Mouse (Mus musculus) adrenal gland, adult (tissue): ENCODE data around the gene Ifit1.

Experiments used
- DNase-seq, 2 experiments: peaks; one replicate each; pipeline ENCODE4 v3.0.0; 2022 to 2023; ENCODE audit warnings: low spot score in 1 of 2; ENCODE audit not compliant: inconsistent age in 2 of 2

Ifit1 gene

GRCm38 (mm10) chr19:34655227-34655805 is 14.6 kb downstream of the Ifit1 start:
- DNase-seq, result no peak

GRCm38 (mm10) chr19:34656511-34657298 is 16.0 kb downstream of the Ifit1 start:
- DNase-seq, result no peak

- peak; percentile 78 to 89 for DNase-seq
Measured at GRCm38 (mm10) chr19:34662067-34662507, 21.4 kb downstream of the Ifit1 start.

- no peak for DNase-seq
Measured at GRCm38 (mm10) chr19:34662740-34663139, 22.1 kb downstream of the Ifit1 start.

- peak; percentile 48 to 89 for DNase-seq
Measured at GRCm38 (mm10) chr19:34666127-34666526, 25.5 kb downstream of the Ifit1 start.

GRCm38 (mm10) chr19:34673476-34673875 is 32.8 kb downstream of the Ifit1 start:
- peak in 1 of 2 experiments; percentile 31 for DNase-seq

- DNase-seq, result peak in 1 of 2 experiments; percentile 22
Measured at GRCm38 (mm10) chr19:34678428-34678827, 37.8 kb downstream of the Ifit1 start.

- DNase-seq, result peak; percentile 50 to 79
Measured at GRCm38 (mm10) chr19:34684857-34685256, 44.2 kb downstream of the Ifit1 start.

GRCm38 (mm10) chr19:34685530-34685929 is 44.9 kb downstream of the Ifit1 start:
- DNase-seq, result no peak

- DNase-seq, result no peak
Measured at GRCm38 (mm10) chr19:34691402-34691801, 50.7 kb downstream of the Ifit1 start.

- no peak for DNase-seq
Measured at GRCm38 (mm10) chr19:34696352-34696986, 55.8 kb downstream of the Ifit1 start.

- no peak for DNase-seq
Measured at GRCm38 (mm10) chr19:34697461-34697860, 56.8 kb downstream of the Ifit1 start.

- DNase-seq, result no peak
Measured at GRCm38 (mm10) chr19:34698432-34698831, 57.8 kb downstream of the Ifit1 start.

GRCm38 (mm10) chr19:34698852-34699251 is 58.2 kb downstream of the Ifit1 start:
- DNase-seq, result no peak

- DNase-seq, result no peak
Measured at GRCm38 (mm10) chr19:34699300-34699699, 58.6 kb downstream of the Ifit1 start.
